Mouse (Mus musculus): Measurements from ENCODE around the gene Galnt7.

Galnt7 gene

DNA sequence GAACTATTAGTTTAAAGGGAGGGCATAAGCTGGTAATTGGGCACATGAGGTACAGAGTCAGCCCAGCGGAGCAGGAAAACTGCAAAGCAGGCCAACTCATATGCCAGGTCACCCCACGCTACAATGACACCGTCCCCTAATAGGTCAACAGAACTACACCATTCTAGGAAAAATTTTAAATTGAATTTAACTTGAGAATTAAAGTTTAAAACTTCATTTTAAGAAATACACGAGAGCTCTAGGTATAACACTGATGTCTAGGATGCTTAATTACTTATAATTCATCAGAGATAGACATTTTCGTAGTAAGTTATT is 67.7 kb downstream of the Galnt7 start:
- DNase-seq (ENCODE audit: low spot score): no peak

DNA sequence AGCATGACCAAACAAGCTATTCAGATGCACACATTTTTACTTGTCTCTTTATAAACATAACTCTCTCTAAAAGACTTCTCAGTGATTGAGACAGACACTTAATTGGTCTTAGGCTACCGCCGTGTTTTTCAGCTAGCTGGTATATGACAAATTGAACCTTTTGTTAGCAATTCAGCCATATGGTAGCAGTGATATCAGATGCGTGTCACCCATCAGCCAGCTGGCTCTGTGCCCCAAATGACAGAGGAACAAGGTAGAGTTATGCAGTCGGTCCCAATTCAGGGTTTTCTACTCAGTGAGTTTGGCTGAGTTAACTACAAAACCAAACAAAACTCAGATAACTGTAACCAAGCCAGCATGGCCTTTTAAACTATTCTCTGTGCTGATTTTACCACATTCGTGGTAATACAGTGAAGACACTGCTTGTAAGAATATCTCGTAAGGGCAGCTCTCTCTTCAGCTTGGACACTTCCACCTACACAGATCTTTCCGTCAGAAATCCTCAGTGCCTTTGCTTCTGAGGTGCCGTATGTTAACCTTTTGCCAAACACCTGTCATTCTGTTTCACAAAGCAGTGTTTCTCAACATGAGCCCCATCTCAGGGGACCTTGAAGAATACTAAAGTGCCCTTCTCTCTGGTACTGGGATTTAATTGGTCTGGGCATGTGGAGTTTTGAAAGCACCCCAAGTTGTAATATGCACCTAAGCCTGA is 68.3 kb downstream of the Galnt7 start:
- no peak for DNase-seq (ENCODE audit: low spot score)

DNA sequence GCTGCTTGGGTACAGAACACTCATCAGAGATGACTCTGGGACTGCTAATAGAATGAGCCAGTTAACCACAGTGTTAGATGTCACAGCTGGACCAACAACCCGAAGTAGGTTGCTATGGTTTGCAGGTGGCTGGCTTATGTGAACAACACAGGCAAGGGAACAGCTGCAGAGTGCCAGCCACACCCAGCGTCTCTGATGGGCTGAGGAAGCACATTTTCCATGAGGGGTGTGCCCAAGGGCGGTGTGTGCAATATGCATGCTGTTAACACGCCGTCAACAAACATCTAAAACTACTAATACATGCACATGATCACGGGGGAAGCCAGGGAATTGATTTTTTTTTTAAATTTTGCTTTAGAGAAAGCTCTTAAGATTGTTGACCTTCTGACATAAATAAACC is 73.0 kb downstream of the Galnt7 start:
- no peak for DNase-seq (ENCODE audit: low spot score)

GRCm38 (mm10) chr8:57577301-57577700 is 75.5 kb downstream of the Galnt7 start:
- DNase-seq (ENCODE audit: low spot score): no peak

GRCm38 (mm10) chr8:57576238-57576637 is 76.6 kb downstream of the Galnt7 start:
- peak; percentile 60 for DNase-seq (ENCODE audit: low spot score)

DNA sequence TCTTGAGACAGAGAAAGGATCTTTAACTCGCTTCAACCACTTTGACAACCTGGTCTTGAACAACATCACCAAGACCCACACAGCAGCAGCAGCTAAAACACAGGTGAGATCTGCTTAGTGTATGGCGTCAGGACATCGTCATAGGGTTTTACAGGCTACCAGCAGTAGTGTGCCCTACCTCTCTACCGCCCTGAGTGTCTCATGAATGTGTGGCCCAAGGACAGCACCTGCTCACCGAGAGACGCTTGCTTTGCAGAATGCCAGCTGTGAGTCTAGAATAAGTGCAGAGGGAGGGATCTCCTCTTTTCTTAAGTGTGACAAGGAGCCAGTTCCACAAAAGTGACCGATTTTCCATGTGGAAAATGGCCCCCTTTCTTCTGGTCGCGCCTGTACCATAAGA is 77.5 kb downstream of the Galnt7 start:
- DNase-seq (ENCODE audit: low spot score): no peak

DNA sequence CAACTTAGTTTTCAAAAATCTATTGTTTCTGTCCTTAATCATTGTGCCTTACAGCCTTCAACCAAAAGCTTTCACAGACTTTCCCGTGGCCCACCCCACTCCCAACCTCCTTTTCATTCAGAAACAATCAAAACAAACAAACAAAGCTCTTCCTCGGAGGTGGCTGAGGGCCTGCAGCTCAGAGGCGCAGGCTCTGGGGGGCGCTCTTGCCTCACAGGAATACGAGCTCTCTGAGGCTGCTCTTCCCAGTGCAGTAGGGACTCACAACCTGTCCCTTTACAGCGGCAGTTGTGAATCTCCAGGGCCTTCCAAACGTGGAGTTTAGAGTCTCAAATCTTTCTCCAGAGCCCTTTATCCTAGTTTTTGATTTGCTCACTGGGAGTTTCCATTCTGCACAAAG is 78.4 kb downstream of the Galnt7 start:
- DNase-seq (ENCODE audit: low spot score): peak; percentile 81

DNA sequence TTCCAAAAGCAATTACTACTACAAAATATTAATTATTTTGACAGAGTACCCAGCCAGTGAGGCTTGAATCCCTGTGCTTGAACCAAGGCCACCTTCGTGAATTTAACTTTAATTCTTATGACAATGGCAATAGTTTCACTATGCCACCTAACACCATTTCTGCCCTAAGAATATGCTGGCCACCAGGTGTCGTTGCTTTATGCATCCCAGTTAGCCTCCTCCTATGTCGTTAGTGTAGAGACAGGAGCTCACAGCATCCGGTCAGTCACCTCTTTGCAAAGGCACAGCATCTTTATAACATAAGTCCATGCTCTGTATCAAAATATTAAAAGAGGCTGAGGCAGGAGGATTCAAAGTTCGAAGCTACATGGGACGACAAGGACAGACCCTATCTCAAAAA is 79.0 kb downstream of the Galnt7 start:
- DNase-seq (ENCODE audit: low spot score): no peak

DNA sequence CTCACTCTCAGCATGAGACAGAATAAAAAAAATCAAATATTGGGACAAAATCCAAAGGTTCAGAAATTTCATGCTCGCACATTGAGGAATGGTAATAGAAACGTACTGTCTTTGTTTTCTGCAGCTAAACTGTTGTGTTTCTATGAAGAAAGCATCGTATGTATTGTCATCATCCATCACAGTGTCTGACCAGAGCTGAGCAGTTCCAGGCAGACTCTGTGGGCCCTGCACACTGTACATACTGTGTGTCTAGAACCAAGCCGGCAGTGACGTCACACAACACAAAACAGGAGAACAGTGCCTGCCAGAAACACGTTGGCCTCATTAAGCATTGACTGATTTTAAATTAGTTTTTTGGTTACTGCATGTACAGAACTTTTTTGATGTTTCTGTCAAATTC is 82.9 kb downstream of the Galnt7 start:
- no peak for DNase-seq (ENCODE audit: low spot score)

DNA sequence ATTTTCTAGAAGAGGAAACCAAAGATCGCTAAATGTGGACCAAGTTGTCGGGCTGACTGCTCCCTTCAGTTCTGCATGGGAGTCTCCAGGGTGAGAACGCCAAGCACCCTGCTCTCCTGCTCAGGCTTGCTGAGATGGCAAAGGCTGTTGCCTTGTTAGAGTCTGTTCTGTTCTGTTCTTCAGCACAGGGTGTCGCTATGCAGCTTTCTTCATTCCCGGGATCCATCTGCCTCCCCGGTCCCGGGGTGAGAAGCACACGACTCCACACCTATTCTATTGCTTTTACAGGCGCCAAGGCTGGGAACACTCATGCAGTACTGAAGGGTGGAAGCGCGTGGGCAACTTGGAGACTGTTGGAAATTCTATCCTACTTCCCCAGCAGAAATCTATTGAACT is 83.4 kb downstream of the Galnt7 start:
- DNase-seq (ENCODE audit: low spot score): peak; percentile 39

DNA sequence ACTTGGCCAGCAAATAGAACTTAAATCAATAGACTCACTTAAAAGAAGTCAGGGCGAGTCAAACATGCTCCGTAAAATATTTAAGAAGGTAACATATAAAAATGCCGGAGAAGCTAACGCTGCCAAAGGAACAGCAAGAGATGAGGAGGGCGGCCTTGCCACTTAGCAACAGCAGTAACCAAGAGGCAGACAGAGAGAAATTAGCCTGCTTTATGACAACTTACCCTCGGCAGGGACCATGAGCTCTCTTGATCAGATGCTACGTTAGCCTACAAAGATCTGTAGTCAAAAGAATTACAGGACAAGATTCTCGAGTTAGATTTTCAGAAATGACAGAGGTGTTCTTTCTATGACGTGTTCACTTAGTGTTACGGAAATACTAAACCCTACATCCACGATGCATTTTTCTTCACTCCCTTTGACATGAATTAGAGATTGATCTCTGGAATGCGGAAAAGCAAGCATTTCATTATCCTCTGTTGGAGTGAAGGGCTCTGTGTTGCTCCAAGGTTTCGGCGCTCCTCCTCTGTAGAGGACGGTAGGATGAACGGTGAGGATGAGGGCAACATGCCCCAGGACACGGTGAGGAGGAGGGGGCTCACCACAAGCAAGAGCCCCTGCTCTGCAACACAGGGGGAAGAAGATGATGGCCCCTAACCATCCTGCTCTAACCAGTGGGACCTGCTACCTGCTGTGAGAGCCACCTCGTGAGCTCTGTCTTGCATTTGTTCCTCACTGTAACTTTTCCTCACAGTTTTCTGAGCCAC is 84.0 kb downstream of the Galnt7 start:
- no peak for DNase-seq (ENCODE audit: low spot score)

- DNase-seq (ENCODE audit: low spot score): no peak
Observed at GRCm38 (mm10) chr8:57567998-57568397, 84.8 kb downstream of the Galnt7 start.

- DNase-seq (ENCODE audit: low spot score): no peak
Observed at GRCm38 (mm10) chr8:57565039-57565438, 87.8 kb downstream of the Galnt7 start.

- DNase-seq (ENCODE audit: low spot score): no peak
Observed at GRCm38 (mm10) chr8:57563726-57564125, 89.1 kb downstream of the Galnt7 start.

GRCm38 (mm10) chr8:57562741-57563140 is 90.1 kb downstream of the Galnt7 start:
- DNase-seq (ENCODE audit: low spot score): no peak

DNA sequence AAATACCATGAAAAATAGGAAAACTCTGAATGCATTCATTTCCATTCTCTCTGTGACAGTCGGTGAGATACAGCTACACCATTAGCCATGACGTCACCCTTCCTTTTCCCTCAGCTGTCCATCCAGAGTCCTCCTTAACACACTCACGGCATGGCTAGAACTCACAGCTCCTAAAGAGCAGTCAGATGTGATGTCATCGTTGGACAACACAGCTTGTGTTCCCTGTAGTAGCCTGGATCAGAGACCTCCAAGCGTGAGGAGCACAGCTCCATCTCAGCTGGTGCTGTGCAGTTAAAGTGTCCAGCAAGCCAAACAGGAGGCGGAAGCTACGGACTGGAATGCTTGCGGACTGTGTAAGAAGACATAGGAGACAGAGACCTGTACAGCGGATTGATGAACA is 91.9 kb downstream of the Galnt7 start:
- DNase-seq (ENCODE audit: low spot score): no peak

DNA sequence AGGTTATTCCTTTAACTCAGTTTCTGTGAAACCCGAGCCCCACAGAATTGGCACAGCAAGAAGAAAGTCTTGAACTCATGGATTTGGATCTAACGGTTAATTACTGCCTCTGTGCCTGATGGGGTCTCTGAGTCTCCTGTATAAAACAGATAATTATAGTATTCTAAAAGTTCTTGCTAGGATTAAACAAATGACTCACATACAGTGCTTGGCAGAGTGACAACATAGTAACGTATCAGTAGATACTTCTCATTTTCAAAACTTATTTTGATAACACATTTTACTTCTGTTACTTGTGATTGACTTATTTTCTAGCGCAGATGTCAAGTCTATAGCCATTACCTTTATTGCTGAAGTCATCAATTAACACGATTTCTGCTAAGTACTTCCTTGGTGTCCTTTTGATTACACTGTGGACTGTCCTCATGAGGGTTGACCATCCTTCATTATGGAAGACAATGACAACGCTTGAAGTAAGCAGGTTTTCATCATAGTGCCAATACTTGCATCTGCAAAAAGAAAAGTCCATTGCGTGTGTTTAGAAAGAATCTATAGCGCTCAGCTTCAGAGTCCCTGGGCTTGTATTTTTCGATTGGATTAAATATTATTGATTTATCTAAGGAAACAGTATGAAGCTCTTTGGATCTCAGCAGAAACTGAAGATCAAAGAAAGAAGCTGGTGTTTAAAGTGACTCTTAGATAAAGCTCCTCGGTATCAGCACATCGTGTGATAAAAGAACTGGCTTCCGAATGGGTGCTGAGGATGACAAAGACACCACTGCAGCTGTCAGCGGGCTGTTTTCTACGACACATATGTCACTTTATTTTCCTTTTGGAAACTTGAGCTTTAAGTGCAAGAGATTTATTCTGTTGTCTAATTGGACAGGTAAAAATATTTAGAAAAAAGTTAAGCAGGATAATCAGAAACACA is 100.5 kb downstream of the Galnt7 start:
- no peak for DNase-seq (ENCODE audit: low spot score)

- DNase-seq (ENCODE audit: low spot score): peak; percentile 68
Observed at GRCm38 (mm10) chr8:57547581-57547980, 105.3 kb downstream of the Galnt7 start.

- DNase-seq (ENCODE audit: low spot score): no peak
Observed at GRCm38 (mm10) chr8:57546834-57547233, 106.0 kb downstream of the Galnt7 start.

- DNase-seq (ENCODE audit: low spot score): no peak
Observed at GRCm38 (mm10) chr8:57546401-57546800, 106.4 kb downstream of the Galnt7 start.

GRCm38 (mm10) chr8:57541405-57541804 is 111.4 kb downstream of the Galnt7 start:
- DNase-seq (ENCODE audit: low spot score): no peak

DNA sequence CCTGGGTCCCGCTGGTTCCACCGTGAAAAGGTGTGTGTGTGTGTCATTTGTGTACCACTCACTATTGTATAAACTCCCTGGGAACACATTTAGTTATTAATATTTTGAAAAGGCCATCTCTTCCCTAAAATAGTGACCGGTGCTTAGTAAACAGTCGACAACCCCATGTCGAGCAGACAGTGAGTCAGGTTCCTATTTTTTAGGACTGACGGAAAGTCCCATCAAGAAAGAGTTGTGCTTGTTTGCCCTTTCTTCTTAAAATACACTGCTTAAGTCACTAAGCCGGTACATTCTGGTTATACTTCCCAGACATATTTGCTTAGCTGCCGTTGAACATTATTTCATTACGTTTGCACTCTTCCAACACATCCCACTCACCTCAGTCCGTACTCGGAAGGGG is 111.9 kb downstream of the Galnt7 start:
- DNase-seq (ENCODE audit: low spot score): no peak
